Mouse (Mus musculus) frontal cortex, adult (tissue): ENCODE measurements at regions not wholly inside any gene's neighbourhood (a gene's known extent, or its start where the extent isn't known, plus 50 kb on each side); places are given as distances from the start of the nearest gene placed in this dataset.

Source experiments
- ATAC-seq: cut with Nextera tagmentation; 2 replicates; pipeline ENCODE4 v1.9.2; 2017; ENCODE audit warnings: mild to moderate bottlenecking, moderate library complexity, mixed read lengths; ENCODE audit not compliant: low TSS enrichment

- no peak for ATAC-seq
Observed at GRCm38 (mm10) chr4:105326989-105327388, 169.8 kb downstream of the Plpp3 start.

GRCm38 (mm10) chr4:105327711-105328471 is 170.7 kb downstream of the Plpp3 start:
- no peak for ATAC-seq

GRCm38 (mm10) chr4:105328776-105329175 is 171.6 kb downstream of the Plpp3 start:
- ATAC-seq = no peak

- ATAC-seq = no peak
Observed at GRCm38 (mm10) chr4:105332081-105332480, 174.9 kb downstream of the Plpp3 start.

- no peak for ATAC-seq
Observed at GRCm38 (mm10) chr4:105335872-105336271, 178.7 kb downstream of the Plpp3 start.

- no peak for ATAC-seq
Observed at GRCm38 (mm10) chr4:105336557-105336956, 179.4 kb downstream of the Plpp3 start.

GRCm38 (mm10) chr4:105338131-105338530 is 181.0 kb downstream of the Plpp3 start:
- no peak for ATAC-seq

GRCm38 (mm10) chr4:105338861-105339260 is 181.7 kb downstream of the Plpp3 start:
- ATAC-seq = peak; percentile 93

- ATAC-seq = no peak
Observed at GRCm38 (mm10) chr4:105341274-105341673, 184.1 kb downstream of the Plpp3 start.

GRCm38 (mm10) chr4:105346846-105347245 is 189.7 kb downstream of the Plpp3 start:
- ATAC-seq = no peak

GRCm38 (mm10) chr4:105347911-105348310 is 190.8 kb downstream of the Plpp3 start:
- no peak for ATAC-seq

GRCm38 (mm10) chr4:105349316-105350207 is 192.4 kb downstream of the Plpp3 start:
- ATAC-seq = no peak

GRCm38 (mm10) chr4:105352342-105352741 is 195.2 kb downstream of the Plpp3 start:
- no peak for ATAC-seq

GRCm38 (mm10) chr4:105352953-105353352 is 195.8 kb downstream of the Plpp3 start:
- no peak for ATAC-seq

- no peak for ATAC-seq
Observed at GRCm38 (mm10) chr4:105354097-105354496, 196.9 kb downstream of the Plpp3 start.

- ATAC-seq = no peak
Observed at GRCm38 (mm10) chr4:105356616-105357015, 199.5 kb downstream of the Plpp3 start.

GRCm38 (mm10) chr4:105358725-105359124 is 201.6 kb downstream of the Plpp3 start:
- ATAC-seq = no peak

GRCm38 (mm10) chr4:105364496-105364895 is 207.3 kb downstream of the Plpp3 start:
- no peak for ATAC-seq

GRCm38 (mm10) chr4:105365076-105365475 is 207.9 kb downstream of the Plpp3 start:
- ATAC-seq = no peak

- no peak for ATAC-seq
Observed at GRCm38 (mm10) chr4:105376591-105376990, 219.4 kb downstream of the Plpp3 start.

GRCm38 (mm10) chr4:105377469-105378187 is 220.5 kb downstream of the Plpp3 start:
- no peak for ATAC-seq

- ATAC-seq = no peak
Observed at GRCm38 (mm10) chr4:105384826-105385225, 227.7 kb downstream of the Plpp3 start.
